Mouse (Mus musculus): Measurements from ENCODE around the gene Gm7030.
"Not testable (repeated sequence)": the region's sequence is repeated elsewhere in the genome, so short reads cannot be mapped to it uniquely, and the experiment has no call there.

The Gm7030 gene

GRCm38 (mm10) chr17:36135421-36136231 lies 6.4 kb upstream of the Gm7030 start:
- not testable (repeated sequence) for DNase-seq

- peak in 1 of 2 experiments; percentile 68 for DNase-seq
These were observed 2.5 kb upstream of the Gm7030 start for GRCm38 (mm10) chr17:36131516-36132265.

- not testable (repeated sequence) for DNase-seq
These were observed 700 bp downstream of the Gm7030 start for GRCm38 (mm10) chr17:36128525-36128924.

GRCm38 (mm10) chr17:36124111-36124510 lies 5.1 kb downstream of the Gm7030 start:
- DNase-seq = not testable (repeated sequence)

- DNase-seq = peak; percentile 61 to 85
These were observed 7.7 kb downstream of the Gm7030 start, which contains the start of gene Gm19684 for GRCm38 (mm10) chr17:36121352-36122020. Gene Gm19684 (plus strand): TSS chr17:36121678.

GRCm38 (mm10) chr17:36120839-36121238 lies 8.4 kb downstream of the Gm7030 start:
- DNase-seq = not testable (repeated sequence)

GRCm38 (mm10) chr17:36116545-36116944 lies 12.7 kb downstream of the Gm7030 start:
- not testable (repeated sequence) for DNase-seq

GRCm38 (mm10) chr17:36113979-36114593 lies 15.1 kb downstream of the Gm7030 start:
- DNase-seq = not testable (repeated sequence)

- DNase-seq = peak in 1 of 2 experiments; percentile 62
These were observed 17.7 kb downstream of the Gm7030 start for GRCm38 (mm10) chr17:36111510-36111868.

- not testable (repeated sequence) for DNase-seq
These were observed 18.4 kb downstream of the Gm7030 start for GRCm38 (mm10) chr17:36110641-36111509.

- not testable (repeated sequence) for DNase-seq
These were observed 19.1 kb downstream of the Gm7030 start for GRCm38 (mm10) chr17:36110129-36110528.

GRCm38 (mm10) chr17:36102091-36102490 lies 27.1 kb downstream of the Gm7030 start:
- not testable (repeated sequence) for DNase-seq

- DNase-seq = not testable (repeated sequence)
These were observed 29.6 kb downstream of the Gm7030 start for GRCm38 (mm10) chr17:36099603-36100002.

GRCm38 (mm10) chr17:36093936-36094335 lies 35.3 kb downstream of the Gm7030 start:
- DNase-seq = no peak

- not testable (repeated sequence) for DNase-seq
These were observed 36.7 kb downstream of the Gm7030 start for GRCm38 (mm10) chr17:36092520-36092919.

GRCm38 (mm10) chr17:36091933-36092332 lies 37.3 kb downstream of the Gm7030 start:
- DNase-seq = not testable (repeated sequence)

GRCm38 (mm10) chr17:36085976-36086375 lies 43.2 kb downstream of the Gm7030 start:
- peak; percentile 46 to 69 for DNase-seq

GRCm38 (mm10) chr17:36083870-36084451 lies 45.3 kb downstream of the Gm7030 start:
- DNase-seq = peak in 1 of 2 experiments; percentile 36

GRCm38 (mm10) chr17:36083266-36083869 lies 45.9 kb downstream of the Gm7030 start:
- DNase-seq = peak in 1 of 2 experiments; percentile 36

- not testable (repeated sequence) for DNase-seq
These were observed 46.5 kb downstream of the Gm7030 start for GRCm38 (mm10) chr17:36082519-36083232.

Measured in thymus, adult 18-20 months (tissue).